Mouse (Mus musculus): ENCODE measurements around the gene Utp11.

Utp11 gene

DNA sequence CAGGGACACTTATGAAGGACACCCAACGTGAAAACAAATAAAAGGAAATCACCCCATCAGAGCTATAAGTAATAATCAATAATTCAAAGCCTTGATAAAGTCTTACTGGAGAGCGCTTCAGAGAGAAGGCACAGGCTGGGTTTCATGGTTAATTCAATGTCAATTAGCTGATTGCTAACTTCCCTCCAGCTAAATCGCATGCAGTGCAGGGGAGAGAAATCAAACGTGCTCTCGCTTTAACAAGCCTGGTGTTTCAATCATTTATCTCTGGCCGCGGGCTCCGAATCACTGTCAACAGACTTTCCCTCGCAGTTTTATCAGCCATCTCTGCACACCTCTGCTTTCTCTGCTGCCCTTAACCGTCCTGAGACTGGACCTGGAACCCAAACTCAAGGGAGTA, 60.5 kb downstream of the Utp11 start:
- no peak for DNase-seq (ENCODE audit: low read depth, low spot score)

- no peak for DNase-seq (ENCODE audit: low read depth, low spot score)
These were observed 61.9 kb downstream of the Utp11 start for GRCm38 (mm10) chr4:124631456-124631855.

Measured in retina, postnatal 7 days (tissue).